Comparison of ENCODE assay signal across 11 mouse cellular contexts in the genomic region with DNA sequence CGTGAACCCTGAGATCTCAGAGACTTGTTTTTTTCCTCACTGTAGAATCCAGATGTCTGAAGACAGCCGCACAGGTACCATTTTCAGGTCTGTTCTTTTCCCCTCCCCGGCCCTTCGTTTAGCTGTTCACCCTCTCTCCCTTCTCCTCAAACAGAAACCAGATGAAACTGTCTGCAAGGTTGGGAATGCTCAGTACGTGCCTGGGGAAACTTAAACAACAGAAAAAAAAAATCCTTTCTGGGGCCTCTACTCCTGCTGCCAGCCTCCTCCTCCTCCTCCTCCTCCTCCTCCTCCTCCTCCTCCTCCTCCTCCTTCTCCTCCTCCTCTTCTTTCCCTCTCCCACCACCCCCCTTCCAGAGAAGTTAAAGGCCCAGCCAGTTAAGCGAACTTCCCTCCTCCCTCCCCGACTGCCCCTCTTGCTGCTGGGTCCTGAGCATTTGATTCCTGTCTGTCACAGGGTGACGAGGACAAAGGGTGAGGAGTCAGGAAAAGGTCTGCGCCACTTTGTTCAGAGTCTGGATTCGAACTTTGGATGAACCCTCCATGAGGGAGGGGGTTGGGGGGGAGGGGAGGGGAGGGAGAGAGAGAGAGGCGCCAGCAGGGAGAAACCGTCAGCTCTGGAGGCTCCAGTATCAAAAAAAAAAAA. TPM values are rescaled to one million over a fixed set of nuclear protein-coding genes. Genes with fewer than 3 reads are reported as not detected.
DNase-seq lines count a peak whose midpoint lies in the region; ATAC-seq lines count a peak whose summit lies in the region.
"Had no signal": no experiment of that assay in that cellular context is flagged by ENCODE, and none has a peak within 500 bp of the region (broad histone marks: within the 10 kb centered on the region; RNA-seq: fewer than 3 reads in every experiment).

No protein-coding gene starts in this region.

- DNase-seq in heart, postnatal 4 days, result no peak
- DNase-seq in midbrain, embryonic 10.5 days (ENCODE audit: low spot score), result peak; percentile 61
- DNase-seq in midbrain, embryonic 14.5 days, result no peak
- DNase-seq in gastrocnemius, postnatal 4 days (ENCODE audit: low spot score in 2 of 2), result no peak
- no peak for DNase-seq in layer of hippocampus, adult 9-10 months (ENCODE audit: low spot score)
- DNase-seq: cerebellum, adult 8-10 months had no signal

- no peaks in the 10 kb centered on the region for H3K27me3 ChIP-seq in heart, embryonic 12.5 days (replicated peaks)
- peaks cover 25% of the 10 kb centered on the region for H3K27me3 ChIP-seq in midbrain, embryonic 10.5 days (ENCODE audit: low read depth, poor library complexity, severe bottlenecking)
- H3K27me3 ChIP-seq in midbrain, embryonic 14.5 days (ENCODE audit: control insufficient read depth, insufficient read depth, low read length), result no peaks in the 10 kb centered on the region
- H3K27me3 ChIP-seq in intestine, embryonic 16.5 days (replicated peaks; ENCODE audit: control insufficient read depth, insufficient read depth, low read length), result no peaks in the 10 kb centered on the region
- no peaks in the 10 kb centered on the region for H3K27me3 ChIP-seq in stomach, embryonic 15.5 days (replicated peaks)
- H3K27me3 ChIP-seq: liver, embryonic 15.5 days had no signal

- H3K36me3 ChIP-seq in heart, embryonic 12.5 days, result peaks cover 23% of the 10 kb centered on the region
- H3K36me3 ChIP-seq in midbrain, embryonic 10.5 days, result peaks cover 49% of the 10 kb centered on the region
- H3K36me3 ChIP-seq in midbrain, embryonic 14.5 days (ENCODE audit: control insufficient read depth, insufficient read depth, low read length), result peaks cover 27% of the 10 kb centered on the region
- no peaks in the 10 kb centered on the region for H3K36me3 ChIP-seq in intestine, embryonic 16.5 days (ENCODE audit: control insufficient read depth, insufficient read depth, low read length)
- no peaks in the 10 kb centered on the region for H3K36me3 ChIP-seq in stomach, embryonic 15.5 days
- H3K36me3 ChIP-seq: liver, embryonic 15.5 days had no signal

- ATAC-seq in heart, embryonic 12.5 days (ENCODE audit: insufficient number of reproducible peaks, low FRiP score), result peak; percentile 40; the same call in 1 of the 2 replicates
- ATAC-seq in midbrain, embryonic 14.5 days (ENCODE audit: low FRiP score, low TSS enrichment), result no peak
- ATAC-seq in intestine, embryonic 16.5 days, result peak; percentile 50; the same call in 1 of the 2 replicates
- peak; percentile 47 for ATAC-seq in stomach, embryonic 15.5 days (ENCODE audit: insufficient read depth, low FRiP score, low read depth)
- ATAC-seq: activated CD4-positive, CD25-positive, alpha-beta regulatory T cell, adult 4 months had no signal

- H3K4me3 ChIP-seq in heart, embryonic 12.5 days, result no peak overlapping the region
- no peak overlapping the region for H3K4me3 ChIP-seq in midbrain, embryonic 10.5 days
- no peak overlapping the region for H3K4me3 ChIP-seq in midbrain, embryonic 14.5 days (replicated peaks; ENCODE audit: low read depth, low read length)
- no peak overlapping the region for H3K4me3 ChIP-seq in intestine, embryonic 16.5 days (ENCODE audit: low read length)
- H3K4me3 ChIP-seq in stomach, embryonic 15.5 days (replicated peaks), result no peak overlapping the region
- H3K4me3 ChIP-seq: liver, embryonic 15.5 days had no signal

- peak overlapping the region; percentile 81 for H3K27ac ChIP-seq in heart, embryonic 12.5 days (ENCODE audit: poor library complexity, severe bottlenecking)
- H3K27ac ChIP-seq in midbrain, embryonic 10.5 days (replicated peaks), result peak overlapping the region; percentile 69
- no peak overlapping the region for H3K27ac ChIP-seq in midbrain, embryonic 14.5 days (replicated peaks; ENCODE audit: low read depth, low read length)
- peak overlapping the region; percentile 57 for H3K27ac ChIP-seq in intestine, embryonic 16.5 days (ENCODE audit: low read length)
- peak overlapping the region; percentile 67; the same call in 1 of the 2 replicates for H3K27ac ChIP-seq in stomach, embryonic 15.5 days
- H3K27ac ChIP-seq: liver, embryonic 15.5 days had no signal

- H3K9me3 ChIP-seq in heart, embryonic 12.5 days (replicated peaks), result no peaks in the 10 kb centered on the region
- no peaks in the 10 kb centered on the region for H3K9me3 ChIP-seq in midbrain, embryonic 10.5 days (replicated peaks)
- no peaks in the 10 kb centered on the region for H3K9me3 ChIP-seq in midbrain, embryonic 14.5 days (ENCODE audit: control insufficient read depth, low read length)
- no peaks in the 10 kb centered on the region for H3K9me3 ChIP-seq in intestine, embryonic 16.5 days (ENCODE audit: control insufficient read depth, low read length)
- no peaks in the 10 kb centered on the region for H3K9me3 ChIP-seq in stomach, embryonic 15.5 days
- H3K9me3 ChIP-seq: liver, embryonic 15.5 days had no signal

- H3K4me1 ChIP-seq in heart, embryonic 12.5 days (replicated peaks), result peaks cover 81% of the 10 kb centered on the region
- H3K4me1 ChIP-seq in midbrain, embryonic 10.5 days, result peaks cover 85% of the 10 kb centered on the region
- H3K4me1 ChIP-seq in midbrain, embryonic 14.5 days (ENCODE audit: control insufficient read depth, insufficient read depth, low read length), result peaks cover 27% of the 10 kb centered on the region
- peaks cover 25% of the 10 kb centered on the region for H3K4me1 ChIP-seq in intestine, embryonic 16.5 days (ENCODE audit: control insufficient read depth, insufficient read depth, low read length)
- peaks cover 31% of the 10 kb centered on the region for H3K4me1 ChIP-seq in stomach, embryonic 15.5 days
- H3K4me1 ChIP-seq: liver, embryonic 15.5 days had no signal

- no peak overlapping the region; the same call in 1 of the 2 replicates for H3K9ac ChIP-seq in heart, embryonic 12.5 days
- no peak overlapping the region for H3K9ac ChIP-seq in midbrain, embryonic 14.5 days (replicated peaks; ENCODE audit: low read length)
- no peak overlapping the region for H3K9ac ChIP-seq in intestine, embryonic 16.5 days (ENCODE audit: low read depth, low read length)
- no peak overlapping the region for H3K9ac ChIP-seq in stomach, embryonic 15.5 days
- H3K9ac ChIP-seq: liver, embryonic 15.5 days had no signal

- WGBS in heart, embryonic 12.5 days, result 19% methylated on average over 10 of the region's 12 CpGs
- 19% methylated on average over 11 of the region's 12 CpGs for WGBS in midbrain, embryonic 10.5 days
- WGBS in midbrain, embryonic 14.5 days, result 28% methylated on average over 12 of the region's 12 CpGs
- 29% methylated on average over 10 of the region's 12 CpGs for WGBS in intestine, embryonic 16.5 days
- 16% methylated on average over 10 of the region's 12 CpGs for WGBS in stomach, embryonic 15.5 days

- peak overlapping the region; percentile 41 for H3K4me2 ChIP-seq in heart, embryonic 12.5 days
- no peak overlapping the region for H3K4me2 ChIP-seq in midbrain, embryonic 14.5 days (ENCODE audit: low read length)
- H3K4me2 ChIP-seq in intestine, embryonic 16.5 days (ENCODE audit: low read depth, low read length), result peak overlapping the region; percentile 16; the same call in 1 of the 2 replicates
- no peak overlapping the region for H3K4me2 ChIP-seq in stomach, embryonic 15.5 days
- H3K4me2 ChIP-seq: liver, embryonic 15.5 days had no signal

RNA-seq across cellular contexts. Expression of a gene that starts 26.3 kb away (rescaled TPM):
- 26.2 and 26.3 TPM in 2 replicates for polyA plus RNA-seq in heart, embryonic 12.5 days (2016; fragmentation: Nextera tagmentation; extraction: Ambion mirVana)
- total RNA-seq in heart, postnatal 4 days (2021), result 100 to 1,000 TPM in 1 of 2 experiments, 10 to 100 TPM in 1; 90.6 to 101 TPM
- 34.9 and 42.3 TPM in 2 replicates for polyA plus RNA-seq in midbrain, embryonic 10.5 days (2016; fragmentation: Nextera tagmentation; extraction: Ambion mirVana)
- polyA plus RNA-seq in midbrain, embryonic 14.5 days (2014; fragmentation: Nextera tagmentation; extraction: Ambion mirVana), result 114 and 125 TPM in 2 replicates
- 16.4 and 17.2 TPM in 2 replicates for polyA plus RNA-seq in intestine, embryonic 16.5 days (2015; fragmentation: Nextera tagmentation; extraction: Ambion mirVana)
- polyA plus RNA-seq in stomach, embryonic 15.5 days (2015; fragmentation: Nextera tagmentation; extraction: Ambion mirVana), result 35.1 and 36.2 TPM in 2 replicates
- total RNA-seq in gastrocnemius, postnatal 4 days (2021), result 10 to 100 TPM; 44.6 to 50.6 TPM

Comparison
In these comparisons a context has a peak if more than half of its experiments do, and no peak if none do; other contexts are left out.
1. H3K4me2 ChIP-seq: peak in heart, embryonic 12.5 days (single experiment) and intestine, embryonic 16.5 days (single experiment); none in midbrain, embryonic 14.5 days (single experiment) and stomach, embryonic 15.5 days (single experiment).